Mouse (Mus musculus) MEL (cell line): Measurements from ENCODE around the gene 6430628N08Rik. TPM values are rescaled to one million over a fixed set of nuclear protein-coding genes. Genes with fewer than 3 reads are reported as not detected.

Source experiments
- DNase-seq: peaks from one replicate; pipeline ENCODE4 v3.0.0; 2011; ENCODE audit warnings: low read depth, low spot score
- H3K27ac ChIP-seq: 2 replicates; pipeline ENCODE4 v1.5.1; 2012; ENCODE audit warnings: low read depth, mild to moderate bottlenecking, control low read depth, low read length, moderate library complexity; ENCODE audit not compliant: control insufficient read depth
- H3K27me3 ChIP-seq, 2 experiments: fragments of 150-350 bp in 1 of 2; sonication (generic) in 1 of 2; 2 replicates each; pipeline ENCODE4 v1.6.1; 2012; ENCODE audit warnings: low read length in 2 of 2, mild to moderate bottlenecking in 2 of 2, improper control_type of control experiment in 1 of 2, moderate library complexity in 1 of 2; ENCODE audit not compliant: insufficient read depth in 2 of 2, control insufficient read depth in 1 of 2
- H3K36me3 ChIP-seq, 2 experiments: 2 replicates each; pipeline ENCODE4 v1.6.1; 2012 to 2014; ENCODE audit warnings: low read length in 2 of 2, improper control_type of control experiment in 1 of 2, inconsistent platforms in 1 of 2, mild to moderate bottlenecking in 1 of 2; ENCODE audit not compliant: insufficient read depth in 2 of 2, control insufficient read depth in 1 of 2
- H3K4me1 ChIP-seq, 2 experiments: fragments of 150-350 bp in 1 of 2; sonication (generic) in 1 of 2; 2 replicates each; pipeline ENCODE4 v1.6.1; 2012; ENCODE audit warnings: low read length in 2 of 2, improper control_type of control experiment in 1 of 2, mild to moderate bottlenecking in 1 of 2; ENCODE audit not compliant: insufficient read depth in 2 of 2, control insufficient read depth in 1 of 2
- H3K4me3 ChIP-seq, 2 experiments: fragments of 150-350 bp in 1 of 2; sonication (generic) in 1 of 2; 2 replicates each; pipeline ENCODE4 v1.5.1; 2012; ENCODE audit warnings: low read depth in 2 of 2, low read length in 2 of 2, mild to moderate bottlenecking in 2 of 2, moderate library complexity in 2 of 2, control low read depth in 1 of 2, improper control_type of control experiment in 1 of 2; ENCODE audit not compliant: control insufficient read depth in 1 of 2, insufficient read depth in 1 of 2
- H3K79me2 ChIP-seq: 2 replicates; pipeline ENCODE4 v1.6.1; 2012; ENCODE audit warnings: mild to moderate bottlenecking, low read length, moderate library complexity; ENCODE audit not compliant: control insufficient read depth, poor library complexity, insufficient read depth
- H3K9ac ChIP-seq: 2 replicates; pipeline ENCODE4 v1.6.1; 2012; ENCODE audit warnings: low read depth, mild to moderate bottlenecking, control low read depth, low read length, moderate library complexity; ENCODE audit not compliant: control insufficient read depth, poor library complexity, severe bottlenecking
- H3K9me3 ChIP-seq: fragments of 150-350 bp; sonication (generic); replicated peaks from 2 replicates; pipeline ENCODE4 v1.6.1; 2012; ENCODE audit warnings: mild to moderate bottlenecking, low read length, improper control_type of control experiment, moderate library complexity; ENCODE audit not compliant: insufficient read depth
- BHLHE40 ChIP-seq: IDR thresholded peaks from 2 replicates; pipeline ENCODE4 v1.6.1; 2012; ENCODE audit warnings: low read depth, mild to moderate bottlenecking, inconsistent platforms, low read length, improper control_type of control experiment, borderline replicate concordance
- CHD1 ChIP-seq: IDR thresholded peaks from 2 replicates; pipeline ENCODE4 v1.6.1; 2012; ENCODE audit warnings: low read depth, mild to moderate bottlenecking, inconsistent platforms, low read length, improper control_type of control experiment
- ETS1 ChIP-seq: IDR thresholded peaks from 2 replicates; pipeline ENCODE4 v1.6.1; 2012; ENCODE audit warnings: low read depth, mild to moderate bottlenecking, inconsistent platforms, low read length, improper control_type of control experiment, moderate library complexity
- GABPA ChIP-seq: IDR thresholded peaks from 2 replicates; pipeline ENCODE4 v1.6.1; 2012; ENCODE audit warnings: low read depth, mild to moderate bottlenecking, inconsistent platforms, low read length, improper control_type of control experiment, moderate library complexity
- HCFC1 ChIP-seq: IDR thresholded peaks from 2 replicates; pipeline ENCODE4 v1.6.1; 2012; ENCODE audit warnings: low read depth, mild to moderate bottlenecking, inconsistent platforms, low read length, improper control_type of control experiment, moderate library complexity
- MAX ChIP-seq: IDR thresholded peaks from 2 replicates; pipeline ENCODE4 v1.6.1; 2011; ENCODE audit warnings: low read length, improper control_type of control experiment
- MAZ ChIP-seq: IDR thresholded peaks from 2 replicates; pipeline ENCODE4 v1.6.1; 2012; ENCODE audit warnings: low read depth, mild to moderate bottlenecking, inconsistent platforms, low read length, improper control_type of control experiment
- MXI1 ChIP-seq: IDR thresholded peaks from 2 replicates; pipeline ENCODE4 v1.6.1; 2011; ENCODE audit warnings: mild to moderate bottlenecking, low read depth, low read length, improper control_type of control experiment
- MYC ChIP-seq: IDR thresholded peaks from 2 replicates; pipeline ENCODE4 v1.6.1; 2011; ENCODE audit warnings: low read depth, mild to moderate bottlenecking, low read length, improper control_type of control experiment, moderate library complexity
- NELFE ChIP-seq: IDR thresholded peaks from 2 replicates; pipeline ENCODE4 v1.6.1; 2011; ENCODE audit warnings: low read depth, low read length, improper control_type of control experiment
- NRF1 ChIP-seq: IDR thresholded peaks from 2 replicates; pipeline ENCODE4 v1.6.1; 2014; ENCODE audit warnings: low read depth, mild to moderate bottlenecking, inconsistent platforms, low read length, improper control_type of control experiment, moderate library complexity; ENCODE audit not compliant: poor library complexity, insufficient read depth, severe bottlenecking
- POLR2A ChIP-seq, 2 experiments: IDR thresholded peaks; 2 replicates each; pipeline ENCODE4 v1.6.1; 2011 to 2012; ENCODE audit warnings: low read length in 2 of 2, mild to moderate bottlenecking in 2 of 2, control low read depth in 1 of 2, improper control_type of control experiment in 1 of 2, low read depth in 1 of 2, moderate library complexity in 1 of 2; ENCODE audit not compliant: control insufficient read depth in 1 of 2, insufficient read depth in 1 of 2, poor library complexity in 1 of 2
- POLR2AphosphoS5 ChIP-seq: IDR thresholded peaks from 2 replicates; pipeline ENCODE4 v1.6.1; 2012; ENCODE audit warnings: low read depth, borderline replicate concordance, mild to moderate bottlenecking, inconsistent platforms, low read length, moderate library complexity, mixed read lengths
- RAD21 ChIP-seq: IDR thresholded peaks from 2 replicates; pipeline ENCODE4 v1.6.1; 2011; ENCODE audit warnings: mild to moderate bottlenecking, low read depth, low read length, improper control_type of control experiment
- RCOR1 ChIP-seq: IDR thresholded peaks from 2 replicates; pipeline ENCODE4 v1.6.1; 2012; ENCODE audit warnings: low read depth, mild to moderate bottlenecking, inconsistent platforms, low read length, improper control_type of control experiment
- SIN3A ChIP-seq: IDR thresholded peaks from 2 replicates; pipeline ENCODE4 v1.6.1; 2012; ENCODE audit warnings: low read length, improper control_type of control experiment, inconsistent platforms
- SMC3 ChIP-seq: IDR thresholded peaks from 2 replicates; pipeline ENCODE4 v1.6.1; 2011; ENCODE audit warnings: low read depth, low read length, improper control_type of control experiment
- TAL1 ChIP-seq: IDR thresholded peaks from 2 replicates; pipeline ENCODE4 v1.6.1; 2012; ENCODE audit warnings: mild to moderate bottlenecking, inconsistent platforms, low read length, moderate library complexity, mixed read lengths
- TBP ChIP-seq: IDR thresholded peaks from 2 replicates; pipeline ENCODE4 v1.8.0; 2011; ENCODE audit warnings: low read depth, low read length, improper control_type of control experiment
- TCF12 ChIP-seq: IDR thresholded peaks from 2 replicates; pipeline ENCODE4 v1.6.1; 2014; ENCODE audit warnings: low read depth, mild to moderate bottlenecking, inconsistent platforms, low read length, improper control_type of control experiment, moderate library complexity
- UBTF ChIP-seq: IDR thresholded peaks from 2 replicates; pipeline ENCODE4 v1.6.1; 2012; ENCODE audit warnings: low read depth, mild to moderate bottlenecking, inconsistent platforms, low read length, improper control_type of control experiment, moderate library complexity, borderline replicate concordance; ENCODE audit not compliant: insufficient read depth
- USF1 ChIP-seq: IDR thresholded peaks from 2 replicates; pipeline ENCODE4 v1.6.1; 2014; ENCODE audit warnings: low read depth, mild to moderate bottlenecking, inconsistent platforms, low read length, improper control_type of control experiment, moderate library complexity
- ZMIZ1 ChIP-seq: IDR thresholded peaks from 2 replicates; pipeline ENCODE4 v1.6.1; 2012; ENCODE audit warnings: low read depth, mild to moderate bottlenecking, inconsistent platforms, low read length, improper control_type of control experiment, moderate library complexity
- ZNF384 ChIP-seq: IDR thresholded peaks from 2 replicates; pipeline ENCODE4 v1.6.1; 2012; ENCODE audit warnings: low read depth, mild to moderate bottlenecking, inconsistent platforms, low read length, improper control_type of control experiment
- polyA plus RNA-seq, 2 experiments: library from polyadenylated mRNA; stranded (reverse) in 1 of 2; unstranded in 1 of 2; fragments of >175 nt in 1 of 2; fragments of >200 nt in 1 of 2; gene quantifications; 2 replicates each; pipeline versions ENCODE4 v1.2.1 to v1.2.4; 2012; ENCODE audit warnings: low replicate concordance in 2 of 2, low read depth in 1 of 2; ENCODE audit not compliant: insufficient read length in 2 of 2, insufficient read depth in 1 of 2, missing spikeins in 1 of 2
- total RNA-seq: library from RNA; depleted of rRNA; stranded (reverse); fragments of 300-350 nt; gene quantifications from 2 replicates; pipeline ENCODE4 v1.2.3, GENCODE M21; 2012

The 6430628N08Rik gene
- total and polyA plus RNA-seq, 3 experiments, result not detected

- no peaks in the 10 kb centered on the region for H3K79me2 ChIP-seq
Measured at GRCm38 (mm10) chr4:115905701-115906100, 15.2 kb downstream of the 6430628N08Rik start.

GRCm38 (mm10) chr4:115906791-115907190 is 16.3 kb downstream of the 6430628N08Rik start:
- H3K9ac ChIP-seq, result no peak overlapping the region
- peaks cover 0 to 2% of the 10 kb centered on the region in 2 experiments; a peak in 1 of 4 replicates for H3K36me3 ChIP-seq
- no peak overlapping the region for H3K4me3 ChIP-seq
- H3K9me3 ChIP-seq, result no peaks in the 10 kb centered on the region
- no peak for TF ChIP-seq MXI1
- no peak for TF ChIP-seq MAX
- no peak for TF ChIP-seq CHD1
- TF ChIP-seq ZNF384, result no peak
- no peak for TF ChIP-seq TAL1
- TF ChIP-seq HCFC1, result no peak
- TF ChIP-seq UBTF, result no peak
- TF ChIP-seq TBP, result no peak
- TF ChIP-seq USF1, result no peak
- TF ChIP-seq POLR2A (IDR thresholded peaks at IDR 0.05; ENCODE audit: control insufficient read depth in 1 of 2, insufficient read depth in 1 of 2, low read depth in 1 of 2, low read length in 2 of 2, poor library complexity in 1 of 2), result no peak
- no peak for TF ChIP-seq GABPA
- no peak for TF ChIP-seq ZMIZ1
- no peak for TF ChIP-seq BHLHE40
- H3K79me2 ChIP-seq, result no peaks in the 10 kb centered on the region
- no peak overlapping the region for H3K27ac ChIP-seq
- peaks cover 0 to 7% of the 10 kb centered on the region in 2 experiments; a peak in 1 of 4 replicates for H3K4me1 ChIP-seq
- DNase-seq, result no peak
- H3K27me3 ChIP-seq, result no peaks in the 10 kb centered on the region; a peak in 1 of 4 replicates

More at GRCm38 (mm10) chr4:115905701-115906100, 15.2 kb downstream of the 6430628N08Rik start:
- TF ChIP-seq NRF1 (no peak), TCF12 (no peak), NELFE (no peak), CHD1 (no peak), MXI1 (no peak), SMC3 (no peak), GABPA (no peak), RAD21 (no peak), ETS1 (no peak), SIN3A (no peak), RCOR1 (no peak), ZNF384 (no peak), POLR2AphosphoS5 (no peak), MYC (no peak), MAZ (no peak), USF1 (no peak)
- H3K4me1 ChIP-seq, result peaks cover 0 to 7% of the 10 kb centered on the region in 2 experiments; a peak in 1 of 4 replicates
- H3K36me3 ChIP-seq, result peaks cover 0 to 2% of the 10 kb centered on the region in 2 experiments; a peak in 1 of 4 replicates
- no peak overlapping the region for H3K9ac ChIP-seq
- no peak for DNase-seq
- no peaks in the 10 kb centered on the region for H3K9me3 ChIP-seq
- no peak overlapping the region for H3K27ac ChIP-seq
- H3K4me3 ChIP-seq, result no peak overlapping the region
- H3K27me3 ChIP-seq, result no peaks in the 10 kb centered on the region; a peak in 1 of 4 replicates
